Mouse (Mus musculus): ENCODE results near the gene Spata46.

- TF ChIP-seq CTCF (IDR thresholded peaks at IDR 0.05; ENCODE audit: extremely low read depth, insufficient read length, insufficient replicate concordance, low read depth, low read length), result 0 out of 2 replicates have a peak, but pooled peaks have one; percentile 10
- TF ChIP-seq POLR2A (IDR thresholded peaks at IDR 0.05; ENCODE audit: low read depth, low read length), result no peak
Observed at GRCm38 (mm10) chr1:170292239-170292951, 16.2 kb upstream of the Spata46 start.

Measured in small intestine, adult 2 months (tissue).